Mouse (Mus musculus) spleen, adult 12 weeks (tissue): ENCODE data around the gene Ptprn2.

Experiments
- DNase-seq: peaks from one replicate; pipeline ENCODE4 v3.0.0; 2022; ENCODE audit warnings: low spot score

Gene Ptprn2

GRCm38 (mm10) chr12:116642191-116642549, 156.7 kb downstream of the Ptprn2 start:
- DNase-seq = no peak

GRCm38 (mm10) chr12:116646771-116647170, 161.3 kb downstream of the Ptprn2 start:
- no peak for DNase-seq

GRCm38 (mm10) chr12:116648584-116649206, 163.2 kb downstream of the Ptprn2 start:
- no peak for DNase-seq

GRCm38 (mm10) chr12:116653684-116654083, 168.2 kb downstream of the Ptprn2 start:
- DNase-seq = no peak

GRCm38 (mm10) chr12:116660076-116660475, 174.6 kb downstream of the Ptprn2 start:
- no peak for DNase-seq

- DNase-seq = no peak
Observed at GRCm38 (mm10) chr12:116661018-116661417, 175.5 kb downstream of the Ptprn2 start.

GRCm38 (mm10) chr12:116677701-116678100, 192.2 kb downstream of the Ptprn2 start:
- DNase-seq = no peak

GRCm38 (mm10) chr12:116689832-116690231, 204.3 kb downstream of the Ptprn2 start:
- no peak for DNase-seq

- DNase-seq = no peak
Observed at GRCm38 (mm10) chr12:116709535-116709934, 224.0 kb downstream of the Ptprn2 start.

GRCm38 (mm10) chr12:116710716-116711115, 225.2 kb downstream of the Ptprn2 start:
- DNase-seq = no peak

GRCm38 (mm10) chr12:116711133-116711532, 225.6 kb downstream of the Ptprn2 start:
- no peak for DNase-seq

- DNase-seq = no peak
Observed at GRCm38 (mm10) chr12:116713096-116713495, 227.6 kb downstream of the Ptprn2 start.

- DNase-seq = no peak
Observed at GRCm38 (mm10) chr12:116721062-116721461, 235.5 kb downstream of the Ptprn2 start.

- DNase-seq = no peak
Observed at GRCm38 (mm10) chr12:116740141-116740540, 254.6 kb downstream of the Ptprn2 start.

GRCm38 (mm10) chr12:116741300-116741699, 255.8 kb downstream of the Ptprn2 start:
- no peak for DNase-seq

GRCm38 (mm10) chr12:116746401-116746800, 260.9 kb downstream of the Ptprn2 start:
- no peak for DNase-seq

- no peak for DNase-seq
Observed at GRCm38 (mm10) chr12:116752784-116753183, 267.3 kb downstream of the Ptprn2 start.

- DNase-seq = no peak
Observed at GRCm38 (mm10) chr12:116763961-116764360, 278.4 kb downstream of the Ptprn2 start.

- no peak for DNase-seq
Observed at GRCm38 (mm10) chr12:116770911-116771310, 285.4 kb downstream of the Ptprn2 start.

GRCm38 (mm10) chr12:116771493-116771892, 286.0 kb downstream of the Ptprn2 start:
- DNase-seq = no peak

- no peak for DNase-seq
Observed at GRCm38 (mm10) chr12:116772081-116772566, 286.6 kb downstream of the Ptprn2 start.

- DNase-seq = no peak
Observed at GRCm38 (mm10) chr12:116773344-116773743, 287.8 kb downstream of the Ptprn2 start.

- DNase-seq = no peak
Observed at GRCm38 (mm10) chr12:116776447-116776846, 290.9 kb downstream of the Ptprn2 start.
